Mouse (Mus musculus): ENCODE measurements around the gene Ccdc130. TPM values are rescaled to one million over a fixed set of nuclear protein-coding genes. Genes with fewer than 3 reads are reported as not detected.

Ccdc130 gene
- 16.2 TPM for total RNA-seq (2023)

GRCm38 (mm10) chr8:84269950-84270773 is at the start of gene Ccdc130:
Ccdc130 (minus strand) TSS chr8:84270380.

GRCm38 (mm10) chr8:84256822-84257610 is 13.2 kb downstream of the Ccdc130 start, which contains the start of gene Mri1:
Mri1 (minus strand) TSS chr8:84257326.

GRCm38 (mm10) chr8:84249257-84250170 is 20.7 kb downstream of the Ccdc130 start, which contains the start of gene D8Ertd738e:
D8Ertd738e (minus strand) TSS chr8:84249719.

GRCm38 (mm10) chr8:84236998-84237473 is 33.1 kb downstream of the Ccdc130 start, which contains the start of gene Zswim4:
Zswim4 (minus strand) TSS chr8:84237055.

Other genes with a start within 250 kb of the Ccdc130 start
- gene Palm3, start 248.9 kb downstream of the Ccdc130 start, total RNA-seq (2023): not detected
- gene Il27ra, start 227.8 kb downstream of the Ccdc130 start, total RNA-seq (2023): 280 TPM
- 1.4 TPM for gene Rln3, start 225.4 kb downstream of the Ccdc130 start, total RNA-seq (2023)
- 5.0 TPM for gene Gm10643, start 205.2 kb downstream of the Ccdc130 start, total RNA-seq (2023)
- 124 TPM for gene Rfx1, start 203.5 kb downstream of the Ccdc130 start, total RNA-seq (2023)
- 69.1 TPM for gene Dcaf15, start 165.6 kb downstream of the Ccdc130 start, total RNA-seq (2023)
- 3.8 TPM for gene Podnl1, start 144.4 kb downstream of the Ccdc130 start, total RNA-seq (2023)
- 32.5 TPM for gene Cc2d1a, start 122.4 kb downstream of the Ccdc130 start, total RNA-seq (2023)
- gene 4930432K21Rik, start 122.4 kb downstream of the Ccdc130 start, total RNA-seq (2023): 2.4 TPM
- gene Nanos3, start 85.2 kb downstream of the Ccdc130 start, total RNA-seq (2023): not detected
- 32.3 TPM for gene Zswim4, start 33.3 kb downstream of the Ccdc130 start, total RNA-seq (2023)
- gene D8Ertd738e, start 20.7 kb downstream of the Ccdc130 start, total RNA-seq (2023): 199 TPM
- 43.7 TPM for gene Mri1, start 13.1 kb downstream of the Ccdc130 start, total RNA-seq (2023)
- 7.9 TPM for gene Cacna1a, start 118.1 kb upstream of the Ccdc130 start, total RNA-seq (2023)